Mouse (Mus musculus) urinary bladder, postnatal 25 days (tissue): ENCODE data around the gene Gm45785.
"Not testable (repeated sequence)": the region's sequence is repeated elsewhere in the genome, so short reads cannot be mapped to it uniquely, and the experiment has no call there.

Source experiments
- DNase-seq: peaks from one replicate; pipeline ENCODE4 v3.0.0; 2022; ENCODE audit warnings: low spot score

Gm45785 gene

DNA sequence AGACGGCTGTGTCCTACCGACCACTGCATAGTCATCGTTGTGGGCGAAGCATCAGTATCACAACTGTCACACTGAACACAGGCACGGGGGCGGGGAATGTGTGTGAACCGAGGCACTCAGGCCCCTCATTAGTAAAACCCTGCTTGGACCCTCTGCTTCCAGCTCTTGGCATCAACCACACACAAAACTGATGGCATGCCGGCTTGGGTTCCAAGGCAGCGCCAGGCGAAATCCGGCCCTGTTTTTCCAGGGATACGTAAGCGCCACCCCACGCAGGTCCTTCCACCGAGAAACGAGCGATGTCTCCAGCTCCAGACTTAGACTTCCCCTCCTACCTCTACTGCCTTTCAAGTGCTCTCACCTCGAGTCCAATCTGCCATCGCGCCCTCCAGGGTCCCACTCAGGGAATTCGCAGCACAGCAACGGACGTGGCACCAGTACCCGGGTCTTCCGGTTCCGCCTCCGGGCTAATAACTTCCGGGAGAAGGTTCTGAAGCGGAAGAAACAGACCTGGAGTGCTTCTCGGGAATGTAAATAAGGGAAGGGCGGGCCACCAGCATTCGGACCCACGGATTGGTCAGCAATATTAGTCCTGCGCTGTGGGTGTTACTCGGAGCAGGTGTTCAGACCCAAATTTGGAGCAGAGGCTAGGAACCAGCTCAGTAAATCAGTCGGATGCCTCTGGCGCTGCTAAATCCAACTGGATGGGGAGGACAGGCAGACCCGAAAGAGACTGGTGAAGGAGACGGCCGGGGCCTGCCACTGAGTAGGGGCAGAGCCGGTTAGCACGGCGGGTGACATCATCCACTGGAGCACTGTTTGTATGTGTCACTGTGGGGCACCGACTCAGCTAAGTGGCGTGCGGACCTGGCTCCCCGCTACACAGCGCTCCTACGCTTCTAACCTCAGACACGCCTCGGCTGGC, at the start of gene Gm45785:
Gene Gm45785, minus strand, starts transcription at position 472 of the 925 bp plus-strand sequence.
- peak; percentile 68 for DNase-seq

DNA sequence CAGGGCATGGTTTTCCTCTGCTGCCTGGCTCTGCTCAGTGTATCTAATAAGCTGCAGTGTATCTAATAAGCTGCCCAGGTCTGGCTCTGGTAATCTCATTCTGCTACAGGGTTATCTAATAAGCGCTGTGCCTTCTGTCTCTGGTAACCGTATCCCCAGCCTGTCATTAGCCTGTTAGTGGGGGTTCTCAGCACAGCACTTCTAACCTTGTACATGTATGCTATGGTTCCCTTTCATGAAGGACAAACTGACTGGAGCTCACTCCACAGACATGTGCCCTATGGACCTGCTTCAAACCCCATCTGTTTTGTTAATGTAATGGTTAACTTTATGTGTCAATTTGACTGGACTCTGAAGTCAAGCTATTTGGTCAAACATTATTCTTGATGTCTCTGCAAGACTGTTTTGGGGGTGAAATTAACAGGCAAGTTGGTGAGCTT, 49.5 kb upstream of the Gm45785 start:
- no peak for DNase-seq

DNA sequence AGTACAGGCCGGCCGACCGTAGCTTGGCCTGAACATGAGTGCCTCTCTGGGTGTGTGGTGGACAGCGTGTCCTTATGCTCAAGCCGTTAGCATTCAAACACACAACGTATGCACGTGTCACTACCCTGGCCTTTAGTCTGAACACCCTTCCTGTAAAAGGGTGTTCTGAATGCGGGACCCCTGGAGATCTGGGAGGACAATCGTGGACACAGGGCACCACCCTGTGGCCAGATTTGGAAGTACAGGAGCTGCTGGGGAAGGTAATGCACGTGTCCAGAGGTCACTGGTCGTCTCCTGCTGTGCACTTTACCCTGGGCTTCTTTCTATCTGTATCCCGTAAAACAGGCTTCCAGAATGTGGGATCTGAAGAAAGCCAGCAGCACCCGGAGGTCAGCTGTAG, 47.1 kb upstream of the Gm45785 start:
- DNase-seq, result peak; percentile 81

DNA sequence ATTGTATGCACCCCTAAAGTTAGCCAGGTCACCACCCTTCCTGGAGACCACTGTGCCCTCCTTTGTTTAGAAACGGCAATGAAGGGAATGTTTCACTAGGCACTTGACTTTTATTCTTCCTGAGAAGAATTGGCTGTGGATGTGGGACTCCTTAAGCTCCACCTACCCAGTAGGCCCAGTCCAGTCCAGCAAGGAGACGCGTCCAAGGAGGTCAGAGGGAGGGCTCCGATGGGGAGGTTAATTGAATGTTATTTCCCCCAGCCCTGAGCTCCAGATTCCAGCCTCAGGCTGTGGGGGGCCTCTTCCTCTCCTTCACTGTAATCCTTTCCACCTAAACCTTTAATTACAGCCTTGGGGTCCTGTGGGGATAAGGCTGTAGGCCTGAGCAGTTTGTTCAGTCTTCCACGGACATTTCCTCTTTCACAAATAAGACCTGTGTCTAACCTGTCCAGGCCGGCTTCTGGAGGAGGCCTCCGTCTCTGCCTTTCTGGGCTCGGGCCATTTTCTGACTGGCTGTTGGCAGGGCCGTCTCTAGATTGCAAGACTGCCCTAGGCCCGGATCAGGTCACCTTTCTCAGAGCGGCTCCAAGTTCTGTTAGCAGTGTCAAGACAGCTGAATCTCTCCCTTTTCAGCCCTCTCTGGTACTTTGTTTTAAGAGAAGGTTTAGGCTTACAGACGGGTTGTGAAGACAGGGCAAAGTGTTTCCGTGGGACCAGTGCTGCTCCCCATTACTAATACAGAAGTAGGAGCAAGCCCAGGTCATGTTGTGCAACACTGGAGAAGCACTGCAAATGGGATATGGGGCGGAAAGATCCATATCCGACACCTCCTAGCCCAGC, 46.1 kb upstream of the Gm45785 start:
- DNase-seq, result no peak

DNA sequence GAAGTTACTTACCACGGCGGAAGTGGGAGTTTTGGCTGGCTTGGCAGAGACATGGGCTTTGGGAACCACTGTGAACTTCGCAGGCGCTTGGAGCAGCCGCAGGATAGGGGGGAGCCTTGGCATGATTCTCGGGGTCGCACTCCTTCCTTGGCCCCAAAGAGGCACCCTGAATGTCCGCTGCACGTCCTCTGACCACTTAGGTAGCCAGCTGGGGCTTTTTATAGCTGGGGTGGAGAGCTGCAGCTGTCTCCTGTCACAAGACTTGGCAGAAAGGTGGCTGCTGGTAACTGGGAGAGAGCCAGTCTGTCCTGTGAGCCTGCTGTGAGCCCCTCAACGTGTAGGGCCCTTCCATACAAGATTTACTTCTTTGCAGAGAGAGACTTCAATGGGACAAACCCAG, 44.1 kb upstream of the Gm45785 start, which contains the start of gene Cox8b:
Gene Cox8b, minus strand, starts transcription at position 227 of the 400 bp plus-strand sequence.
- no peak for DNase-seq

DNA sequence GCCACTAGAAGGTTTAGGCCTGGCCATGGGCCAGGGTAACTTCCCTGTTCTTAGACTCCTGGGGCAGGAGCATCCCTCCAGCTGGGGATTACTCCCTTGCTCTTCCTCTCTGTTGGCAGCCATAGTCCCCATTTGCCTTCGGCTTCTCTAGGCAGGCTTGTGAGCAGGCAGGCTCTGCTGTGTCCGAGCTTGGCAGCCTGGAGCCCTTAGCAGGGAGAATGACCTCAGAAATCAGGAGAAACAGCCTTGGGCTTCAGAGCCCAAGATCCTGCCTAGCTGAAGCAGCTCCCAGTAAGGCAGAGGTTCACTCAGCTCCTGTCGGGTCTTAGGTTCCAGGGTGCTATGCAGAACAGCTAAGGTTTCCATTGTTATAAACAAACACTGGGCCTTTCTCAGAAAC, 43.0 kb upstream of the Gm45785 start:
- no peak for DNase-seq

DNA sequence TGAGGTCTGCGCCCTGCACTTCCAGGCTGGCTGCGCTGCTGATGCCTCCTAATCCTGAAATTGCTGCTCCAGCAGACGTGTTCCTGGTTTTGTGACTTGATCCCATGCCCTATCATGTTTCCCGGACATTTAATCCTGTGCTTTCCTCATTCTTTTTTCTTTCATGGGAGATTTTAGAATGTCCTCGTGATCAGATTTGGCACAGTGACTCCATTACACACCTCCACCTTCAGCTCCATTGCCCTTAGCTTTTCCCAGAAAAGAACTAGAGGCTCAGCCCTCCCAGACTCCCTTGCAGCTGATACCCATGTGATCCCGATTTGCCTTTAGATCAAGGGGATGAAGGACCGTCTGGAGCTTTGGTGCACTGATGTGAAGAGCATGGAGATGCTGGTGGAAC, 41.7 kb upstream of the Gm45785 start:
- no peak for DNase-seq

DNA sequence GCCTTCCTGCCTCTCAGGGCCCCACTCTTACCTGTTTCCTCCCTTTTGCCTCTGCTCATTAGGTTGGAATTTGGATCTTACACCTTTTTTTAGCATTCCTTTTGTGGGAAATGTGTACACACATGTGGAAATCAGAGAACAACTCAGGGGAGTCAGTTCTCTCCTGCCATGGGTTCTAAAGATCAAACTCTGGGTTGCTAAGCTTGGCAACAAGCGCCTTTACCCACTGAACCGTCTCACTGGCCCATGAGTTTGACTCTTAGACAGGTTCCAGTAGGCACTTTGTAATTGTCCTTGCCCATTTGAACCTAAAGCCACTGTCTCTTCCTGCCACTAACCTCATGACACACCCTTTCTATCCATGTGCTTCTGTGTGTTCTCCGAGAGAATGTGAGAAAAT, 38.5 kb upstream of the Gm45785 start:
- no peak for DNase-seq

DNA sequence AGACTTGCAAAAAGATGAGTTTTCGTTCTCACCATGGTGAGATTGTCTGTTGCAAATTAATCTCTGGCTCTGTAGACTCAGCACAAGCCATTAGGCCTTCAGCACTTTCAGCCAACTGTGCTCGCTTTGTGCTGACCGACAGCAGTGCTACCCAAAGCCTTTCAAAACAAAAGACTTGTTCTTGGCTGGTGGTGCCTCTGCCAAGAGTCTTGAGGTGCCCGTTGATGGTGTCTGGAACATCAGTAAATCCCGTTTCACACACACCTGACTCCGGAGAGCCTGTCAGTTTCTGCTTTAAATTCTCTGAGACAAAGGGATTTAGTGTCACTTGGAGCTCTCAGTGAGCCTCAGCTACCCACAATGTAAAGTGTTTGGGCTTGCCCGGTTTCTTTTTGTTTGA, 37.9 kb upstream of the Gm45785 start:
- no peak for DNase-seq

DNA sequence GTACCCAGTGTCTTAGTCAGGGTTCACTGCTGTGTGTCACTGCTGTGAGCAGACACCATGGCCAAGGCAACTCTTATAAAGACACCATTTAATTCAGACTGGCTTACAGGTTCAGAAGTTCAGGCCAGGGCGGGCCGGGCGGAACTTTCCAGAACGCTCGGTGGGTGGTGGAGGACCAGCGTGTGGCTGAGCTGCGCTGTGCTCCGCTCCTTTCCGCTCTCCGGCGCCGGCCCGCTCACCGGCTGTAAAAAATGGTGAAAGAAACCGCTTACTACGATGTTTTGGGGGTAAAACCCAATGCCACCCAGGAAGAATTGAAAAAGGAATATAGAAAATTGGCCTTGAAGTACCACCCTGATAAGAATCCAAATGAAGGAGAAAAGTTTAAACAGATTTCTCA, 34.5 kb upstream of the Gm45785 start:
- DNase-seq, result not testable (repeated sequence)

DNA sequence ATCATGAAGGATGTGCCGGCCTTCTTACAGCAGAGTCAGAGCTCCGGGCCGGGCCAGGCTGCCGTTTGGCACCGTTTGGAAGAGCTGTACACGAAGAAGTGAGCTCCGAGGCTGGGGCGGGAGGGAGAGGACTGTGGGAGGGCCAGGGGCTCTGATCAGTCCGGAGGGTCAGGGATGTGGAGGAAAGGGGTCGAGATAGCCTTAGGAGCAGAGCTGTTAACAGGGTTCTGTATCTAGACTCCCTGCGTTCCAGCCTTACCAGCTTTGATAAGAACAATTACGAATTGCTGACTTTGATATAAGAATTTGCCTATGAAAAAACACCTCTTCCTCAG, 26.3 kb upstream of the Gm45785 start:
- no peak for DNase-seq

DNA sequence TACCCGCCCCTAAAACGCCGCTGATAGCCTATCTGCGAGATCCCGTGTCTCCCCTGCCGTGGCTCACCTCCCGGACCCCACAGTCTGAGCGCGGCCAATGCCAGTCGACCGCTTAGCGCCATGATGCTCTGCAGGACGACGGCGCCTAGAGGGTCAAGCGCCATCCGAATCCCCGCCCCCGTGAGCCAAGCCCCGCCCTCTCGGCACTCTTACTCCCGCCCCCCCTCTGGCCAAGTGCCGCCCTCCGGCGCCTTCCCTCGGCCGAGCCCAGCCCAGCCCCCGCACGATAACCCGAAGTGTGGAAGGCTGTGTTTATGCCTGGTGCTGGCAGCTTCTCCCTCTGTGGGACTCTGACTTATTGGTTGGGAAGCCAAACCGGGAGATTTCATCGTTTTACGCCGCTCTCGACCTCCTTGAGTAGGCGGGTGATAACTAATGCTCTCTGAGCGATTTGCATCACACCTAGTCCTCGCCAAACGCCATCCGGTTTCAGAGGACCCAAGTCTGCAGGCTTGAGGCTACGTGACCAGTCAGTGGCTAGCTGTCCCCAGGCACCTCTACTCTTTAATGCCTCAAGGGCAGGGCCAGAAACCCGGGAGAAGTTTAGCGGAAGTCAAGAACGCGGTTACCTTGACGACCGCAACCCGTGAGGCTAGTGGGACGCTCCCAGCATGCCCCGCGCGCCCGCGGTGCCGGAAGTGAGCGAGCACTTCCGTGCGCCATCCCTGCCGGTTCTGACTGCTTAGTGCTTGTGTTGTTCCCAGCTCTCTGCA, 25.8 kb upstream of the Gm45785 start, which contains the start of the genes Psmd13 and Sirt3:
Gene Psmd13, plus strand, starts transcription at position 273 of the 773 bp plus-strand sequence.
Gene Sirt3, minus strand, starts transcription at position 614 of the 773 bp plus-strand sequence.
- peak; percentile 93 for DNase-seq

DNA sequence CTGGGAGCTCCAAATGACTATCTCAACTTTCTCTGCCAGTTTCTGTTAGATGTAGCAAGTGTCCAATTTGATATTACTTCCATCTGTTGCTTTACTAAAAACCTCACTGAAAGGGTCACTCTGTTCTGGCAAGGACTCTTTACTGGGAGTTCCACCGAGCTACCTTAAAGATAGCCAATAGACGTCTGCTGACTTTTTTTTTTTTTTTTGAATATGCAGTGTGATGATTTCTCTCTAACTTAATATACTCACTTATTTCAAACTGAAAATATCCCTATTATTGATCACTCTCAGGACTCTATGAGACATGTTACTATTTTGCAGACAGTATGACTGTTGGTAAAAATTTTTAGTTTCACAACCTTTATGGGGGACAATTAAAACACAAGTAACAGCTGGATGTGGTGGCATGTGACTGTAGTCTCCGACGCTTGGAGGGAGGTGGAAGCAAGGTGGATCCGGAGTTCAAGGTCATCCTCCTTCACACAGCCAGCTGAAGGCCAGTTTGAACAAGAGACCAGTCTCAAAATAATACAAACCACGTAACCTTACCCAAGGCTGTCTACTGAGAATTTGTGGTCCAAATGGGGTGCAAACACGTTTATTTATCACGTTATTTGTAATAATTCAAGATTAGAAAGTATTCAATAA, 24.9 kb upstream of the Gm45785 start:
- no peak for DNase-seq

DNA sequence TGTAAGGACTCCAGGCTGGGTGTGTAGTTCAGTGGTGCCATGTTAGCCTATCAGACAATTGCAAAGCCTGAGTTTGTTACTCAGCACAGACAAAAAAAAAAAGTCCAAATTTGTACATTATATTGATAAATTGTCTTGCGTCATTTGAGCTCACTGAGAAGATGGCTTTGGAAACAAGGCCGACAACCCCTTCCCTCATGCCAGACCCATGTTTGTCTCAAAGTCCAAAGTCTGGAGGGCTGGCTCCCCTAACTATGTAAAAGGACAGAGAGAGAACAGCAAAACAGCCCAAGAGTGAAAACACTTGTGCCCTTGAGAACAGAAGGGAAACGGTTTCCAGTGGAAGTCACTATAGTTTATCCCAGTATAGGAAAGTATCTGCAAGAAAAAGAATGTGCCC, 24.3 kb upstream of the Gm45785 start:
- no peak for DNase-seq

DNA sequence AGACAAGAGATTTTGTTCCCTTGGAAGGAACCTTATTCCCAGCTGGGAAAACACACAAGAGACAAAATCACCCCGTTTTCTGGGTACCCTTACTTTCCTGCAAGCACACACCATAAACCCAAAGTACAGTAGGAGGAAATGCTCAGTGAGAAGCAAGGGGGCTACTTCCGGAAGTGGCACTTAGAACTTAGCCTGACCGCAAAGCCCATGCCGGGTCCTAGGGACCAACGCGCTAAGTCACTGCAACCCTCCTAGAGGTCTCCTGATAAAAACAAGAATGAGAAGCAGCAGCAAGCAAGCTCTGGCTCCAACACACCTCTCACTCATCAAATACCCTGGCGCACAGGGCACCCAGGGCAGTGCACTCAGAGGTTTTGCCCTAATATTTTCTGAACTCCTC, 23.2 kb upstream of the Gm45785 start:
- no peak for DNase-seq

DNA sequence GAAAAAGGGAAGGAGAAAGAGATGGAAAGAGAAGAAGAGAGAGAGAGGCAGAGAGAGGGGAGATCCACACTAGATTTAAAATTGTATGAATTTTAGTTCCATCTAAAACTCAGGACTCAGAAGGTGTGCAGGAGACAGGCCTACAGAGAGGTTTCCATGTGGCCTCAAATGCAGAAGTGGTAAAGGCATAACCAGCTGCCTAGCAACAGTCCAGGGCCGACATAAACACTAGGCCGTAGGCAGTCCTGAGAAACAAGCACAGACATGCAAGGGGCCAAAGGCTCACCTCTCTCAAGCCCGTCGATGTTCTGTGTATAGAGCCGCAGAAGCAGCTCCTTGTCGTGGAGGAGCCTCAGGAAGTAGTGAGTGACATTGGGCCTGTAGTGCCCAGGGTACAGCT, 21.2 kb upstream of the Gm45785 start:
- no peak for DNase-seq

DNA sequence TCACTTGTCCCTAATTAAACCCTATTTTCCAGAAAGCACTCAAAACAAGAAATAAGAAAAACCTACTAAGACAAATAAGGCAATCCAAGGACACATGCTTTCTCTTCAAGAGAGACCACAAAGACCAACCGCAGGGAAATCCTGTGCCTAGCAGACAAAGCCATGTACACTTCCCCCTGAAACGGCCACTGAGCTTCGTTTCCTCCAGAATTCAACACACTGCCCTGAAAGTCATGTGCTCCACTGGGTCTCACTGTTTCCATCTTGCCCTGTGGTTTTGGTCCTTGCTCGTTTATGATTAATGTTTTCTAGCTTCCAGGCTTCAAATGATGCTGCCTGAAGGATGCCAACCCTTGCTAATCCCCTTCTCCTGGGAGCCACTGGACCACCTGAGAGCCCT, 18.1 kb upstream of the Gm45785 start:
- no peak for DNase-seq

DNA sequence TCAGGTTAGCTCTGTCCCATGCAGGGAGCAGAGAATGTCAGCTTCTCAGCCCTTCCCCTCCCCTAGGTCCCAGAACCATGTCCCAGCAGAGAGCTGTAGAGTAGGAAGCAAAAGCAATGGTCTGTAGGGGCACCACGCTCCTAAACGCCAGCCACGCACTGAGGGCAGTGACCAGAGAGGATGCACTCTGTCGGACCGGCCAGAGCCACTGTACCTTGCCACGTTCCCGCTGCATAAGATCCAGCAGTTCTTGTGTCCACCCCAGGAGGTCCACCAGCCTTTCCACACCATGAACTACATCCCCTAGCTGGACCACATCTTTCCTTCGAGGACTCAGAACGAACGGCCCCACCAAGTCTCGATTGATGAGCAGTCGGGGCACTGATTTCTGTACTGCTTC, 8.6 kb upstream of the Gm45785 start:
- DNase-seq, result no peak

DNA sequence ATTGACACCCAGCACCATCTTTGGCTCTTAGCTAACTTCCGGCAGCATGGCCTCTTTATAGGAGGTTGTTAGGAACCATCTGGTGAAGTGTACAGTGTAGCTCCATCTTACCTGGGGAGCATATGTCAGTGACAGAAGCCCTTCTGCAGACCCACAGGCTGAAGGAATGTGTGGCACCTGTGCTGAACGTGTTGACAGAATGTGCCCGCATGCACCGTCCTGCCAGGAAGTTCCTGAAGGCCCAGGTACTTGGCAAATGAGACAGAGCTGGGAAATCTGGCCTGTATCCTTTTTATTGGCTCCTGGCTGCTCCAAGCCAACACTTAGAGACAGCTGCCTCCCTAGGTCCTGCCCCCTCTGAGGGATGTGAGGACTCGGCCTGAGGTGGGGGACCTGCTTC, 4.6 kb upstream of the Gm45785 start:
- DNase-seq, result no peak

DNA sequence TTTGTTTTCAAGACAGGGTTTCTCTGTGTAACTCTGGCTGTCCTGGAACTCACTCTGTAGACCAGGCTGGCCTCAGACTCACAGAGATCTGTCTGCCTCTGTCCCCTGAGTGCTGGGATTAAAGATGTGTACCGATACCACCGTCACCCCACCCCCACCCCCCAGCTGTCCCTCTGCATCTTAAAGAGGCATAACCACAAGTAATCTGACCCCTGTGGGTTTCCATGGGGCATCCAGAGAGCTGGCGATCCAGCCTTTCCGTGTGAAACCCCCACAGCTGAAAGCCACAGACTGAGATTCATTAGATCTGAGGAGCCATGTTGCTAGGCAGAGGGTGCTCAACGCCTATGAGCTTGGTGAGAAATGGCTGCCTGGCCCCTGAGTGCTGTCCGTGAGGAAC, 3.9 kb upstream of the Gm45785 start:
- no peak for DNase-seq

DNA sequence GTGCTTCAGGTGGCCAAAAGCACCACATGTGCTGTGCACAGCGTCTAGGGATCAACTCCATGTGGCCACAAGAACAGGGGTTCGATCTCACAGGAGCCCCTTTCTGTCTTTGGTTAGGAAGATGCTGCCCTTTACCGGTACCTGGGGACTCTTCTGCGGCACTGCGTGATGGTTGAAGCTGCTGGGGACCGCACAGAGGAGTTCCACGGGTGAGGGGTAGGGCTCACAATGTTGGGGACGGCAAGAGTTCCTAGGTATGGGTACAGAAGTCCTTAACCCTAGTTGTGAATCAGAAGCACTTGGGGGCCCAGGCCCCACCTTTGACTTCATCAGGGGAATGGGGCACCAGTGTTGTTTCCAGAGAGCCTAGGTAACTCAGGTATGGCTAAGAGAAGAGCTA, 2.6 kb upstream of the Gm45785 start:
- DNase-seq, result no peak
